Mouse (Mus musculus): ENCODE data around the gene Tarbp1. TPM values are rescaled to one million over a fixed set of nuclear protein-coding genes. Genes with fewer than 3 reads are reported as not detected.

Gene Tarbp1
- 1 to 10 TPM; 4.7 to 5.5 TPM for total RNA-seq (2021)
- long read RNA-seq, experiment 1, partial matches to known transcripts, result 1 of 2 reads
- long read RNA-seq, experiment 1, other reads (novel, unspliced or antisense), result 1 of 2 reads
- long read RNA-seq, experiment 2, full-length matches to known transcripts, result 2 of 5 reads
- long read RNA-seq, experiment 2, partial matches to known transcripts, result 1 of 5 reads
- long read RNA-seq, experiment 2, other reads (novel, unspliced or antisense), result 2 of 5 reads

GRCm38 (mm10) chr8:126474299-126475187, at the start of gene Tarbp1:
TSS of gene Tarbp1 (minus strand) at chr8:126475065.
- peak; percentile 90 for DNase-seq

GRCm38 (mm10) chr8:126524233-126524985, 49.5 kb upstream of the Tarbp1 start:
- peak; percentile 82 for DNase-seq

GRCm38 (mm10) chr8:126523060-126523574, 48.3 kb upstream of the Tarbp1 start:
- DNase-seq, result peak; percentile 67

- DNase-seq, result no peak
These were observed 44.6 kb upstream of the Tarbp1 start for GRCm38 (mm10) chr8:126519447-126519975.

GRCm38 (mm10) chr8:126516620-126517577, 42.0 kb upstream of the Tarbp1 start:
- DNase-seq, result peak; percentile 94

GRCm38 (mm10) chr8:126514011-126514964, 39.4 kb upstream of the Tarbp1 start:
- DNase-seq, result no peak

- no peak for DNase-seq
These were observed 36.0 kb upstream of the Tarbp1 start for GRCm38 (mm10) chr8:126510866-126511265.

- DNase-seq, result no peak
These were observed 34.8 kb upstream of the Tarbp1 start for GRCm38 (mm10) chr8:126509635-126510034.

GRCm38 (mm10) chr8:126508871-126509586, 34.2 kb upstream of the Tarbp1 start:
- no peak for DNase-seq

GRCm38 (mm10) chr8:126508221-126508620, 33.4 kb upstream of the Tarbp1 start:
- no peak for DNase-seq

- no peak for DNase-seq
These were observed 29.8 kb upstream of the Tarbp1 start for GRCm38 (mm10) chr8:126504492-126505182.

- DNase-seq, result no peak
These were observed 27.9 kb upstream of the Tarbp1 start for GRCm38 (mm10) chr8:126502722-126503121.

- no peak for DNase-seq
These were observed 24.5 kb upstream of the Tarbp1 start for GRCm38 (mm10) chr8:126499371-126499770.

- no peak for DNase-seq
These were observed 23.6 kb upstream of the Tarbp1 start for GRCm38 (mm10) chr8:126498465-126498864.

- peak; percentile 90 for DNase-seq
These were observed 22.9 kb upstream of the Tarbp1 start for GRCm38 (mm10) chr8:126497541-126498428.

- no peak for DNase-seq
These were observed 22.1 kb upstream of the Tarbp1 start for GRCm38 (mm10) chr8:126496915-126497314.

GRCm38 (mm10) chr8:126495461-126495860, 20.6 kb upstream of the Tarbp1 start:
- DNase-seq, result no peak

Measured in gastrocnemius, postnatal 25 days (tissue).